Mouse (Mus musculus): ENCODE results near the gene Nabp2. TPM values are rescaled to one million over a fixed set of nuclear protein-coding genes. Genes with fewer than 3 reads are reported as not detected.

The Nabp2 gene
- total RNA-seq, 4 experiments from 2014 or later, result 94.4 to 107 (median 100) TPM

GRCm38 (mm10) chr10:128429454-128429853 lies 18.2 kb upstream of the Nabp2 start:
- DNase-seq (ENCODE audit: low spot score in 2 of 2), result no peak

- no peak for DNase-seq (ENCODE audit: low spot score in 2 of 2)
These were observed 17.8 kb upstream of the Nabp2 start for GRCm38 (mm10) chr10:128429052-128429451.

- no peak for DNase-seq (ENCODE audit: low spot score in 2 of 2)
These were observed 14.0 kb upstream of the Nabp2 start for GRCm38 (mm10) chr10:128425260-128425659.

DNA sequence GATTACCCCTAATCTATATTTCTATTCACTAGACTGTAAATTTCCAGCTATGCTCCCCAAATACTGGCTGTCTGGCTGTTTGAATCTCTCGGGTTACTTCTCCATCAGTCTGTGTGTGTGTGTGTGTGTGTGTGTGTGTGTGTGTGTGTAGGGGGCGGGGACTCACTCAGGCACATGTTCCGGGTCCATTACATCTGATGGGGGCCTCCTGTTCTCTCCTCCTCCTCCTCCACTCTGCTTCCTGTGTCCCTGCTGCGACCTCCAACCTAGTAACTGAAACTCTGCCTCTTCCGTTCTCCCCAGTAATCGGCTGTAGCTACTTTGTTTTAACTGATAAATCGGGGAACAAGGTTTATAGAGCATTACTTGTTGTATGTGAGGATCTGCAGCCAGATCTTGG lies 13.3 kb upstream of the Nabp2 start:
- no peak for DNase-seq (ENCODE audit: low spot score in 2 of 2)

- no peak for DNase-seq (ENCODE audit: low spot score in 2 of 2)
These were observed 11.1 kb upstream of the Nabp2 start for GRCm38 (mm10) chr10:128422426-128422825.

GRCm38 (mm10) chr10:128414848-128415247 lies 3.6 kb upstream of the Nabp2 start:
- no peak for DNase-seq (ENCODE audit: low spot score in 2 of 2)

DNA sequence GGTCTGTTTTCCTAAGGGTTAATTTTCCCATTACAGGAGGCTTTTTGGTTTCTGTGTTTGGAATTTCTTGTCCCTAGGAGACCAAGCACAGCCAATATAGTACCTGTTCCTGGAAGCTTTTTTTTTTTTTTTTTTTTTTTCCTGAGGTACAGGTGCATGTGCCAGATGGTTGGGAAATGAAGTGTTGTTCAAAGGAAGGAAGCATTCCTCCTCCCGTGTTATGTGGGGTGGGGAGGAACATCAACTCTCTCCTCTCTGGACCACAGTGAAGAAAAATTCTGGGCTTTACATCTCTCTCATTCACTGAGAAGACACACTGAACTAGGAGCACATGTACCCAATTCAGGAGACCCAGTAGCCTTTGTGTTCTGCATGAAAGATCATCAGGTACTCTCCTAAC lies 1.8 kb upstream of the Nabp2 start:
- DNase-seq (ENCODE audit: low spot score in 2 of 2), result no peak

GRCm38 (mm10) chr10:128412558-128412957 lies 1.3 kb upstream of the Nabp2 start:
- no peak for DNase-seq (ENCODE audit: low spot score in 2 of 2)

- DNase-seq (ENCODE audit: low spot score in 2 of 2), result peak in 1 of 2 experiments; percentile 39
These were observed 726 bp upstream of the Nabp2 start for GRCm38 (mm10) chr10:128412055-128412381.

DNA sequence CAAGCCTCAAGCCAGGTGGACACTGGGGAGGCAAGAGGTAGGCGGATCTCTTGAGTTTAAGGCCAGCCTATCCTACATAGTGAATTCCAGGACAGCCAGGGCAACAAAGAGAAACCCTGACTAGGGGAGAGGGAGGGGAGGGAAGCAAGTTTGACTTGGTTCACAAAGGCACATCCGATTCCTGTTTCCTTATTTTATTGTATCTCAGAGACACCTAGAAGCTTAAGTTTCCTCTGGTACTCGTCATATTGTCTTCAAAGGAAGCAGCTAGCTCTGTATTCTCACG lies 789 bp downstream of the Nabp2 start:
- DNase-seq (ENCODE audit: low spot score in 2 of 2), result no peak

- peak; percentile 97 to 99 for DNase-seq (ENCODE audit: low spot score in 2 of 2)
These were observed 1.4 kb downstream of the Nabp2 start for GRCm38 (mm10) chr10:128409692-128410559.

GRCm38 (mm10) chr10:128408591-128409535 lies 2.4 kb downstream of the Nabp2 start:
- DNase-seq (ENCODE audit: low spot score in 2 of 2), result peak in 1 of 2 experiments; percentile 50

DNA sequence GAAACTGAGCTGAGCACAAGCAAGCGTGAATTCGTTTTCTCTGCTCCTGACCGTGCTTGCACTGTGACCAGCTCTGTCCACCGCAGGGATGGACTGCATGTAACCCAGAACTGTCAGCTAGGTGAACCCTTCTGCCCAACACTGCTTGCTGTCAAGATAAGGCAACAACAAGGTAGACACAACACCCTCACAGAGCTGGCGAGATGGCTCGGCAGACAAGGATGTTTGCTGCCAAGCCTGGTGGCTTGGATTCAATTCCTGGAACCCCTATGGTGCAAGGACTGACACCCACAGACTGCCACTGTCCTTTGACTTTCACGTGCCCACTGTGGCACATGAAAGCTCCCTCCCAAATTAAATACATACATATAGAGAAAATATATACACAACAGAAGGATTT lies 7.4 kb downstream of the Nabp2 start:
- DNase-seq (ENCODE audit: low spot score in 2 of 2), result no peak

DNA sequence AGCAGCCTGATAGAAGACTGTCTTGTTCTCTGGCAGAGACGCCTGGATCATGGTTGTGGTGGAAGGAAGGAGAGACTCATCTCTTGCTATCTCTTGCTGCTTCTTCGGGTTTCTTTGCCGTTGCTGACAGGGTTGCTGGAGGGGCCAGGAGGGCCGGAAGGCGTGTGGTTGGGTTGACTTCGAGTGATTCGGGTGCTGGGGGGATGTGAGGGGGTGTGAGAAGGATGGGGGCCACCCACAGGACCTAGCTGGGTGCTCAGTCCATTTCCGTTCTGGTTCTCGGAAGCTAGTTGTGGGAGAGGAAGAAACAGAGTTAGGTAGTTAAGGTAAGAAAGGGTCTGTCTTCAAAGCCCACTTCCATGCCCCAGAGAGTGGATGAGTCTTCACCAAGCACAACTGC lies 9.7 kb downstream of the Nabp2 start:
- no peak for DNase-seq (ENCODE audit: low spot score in 2 of 2)

DNA sequence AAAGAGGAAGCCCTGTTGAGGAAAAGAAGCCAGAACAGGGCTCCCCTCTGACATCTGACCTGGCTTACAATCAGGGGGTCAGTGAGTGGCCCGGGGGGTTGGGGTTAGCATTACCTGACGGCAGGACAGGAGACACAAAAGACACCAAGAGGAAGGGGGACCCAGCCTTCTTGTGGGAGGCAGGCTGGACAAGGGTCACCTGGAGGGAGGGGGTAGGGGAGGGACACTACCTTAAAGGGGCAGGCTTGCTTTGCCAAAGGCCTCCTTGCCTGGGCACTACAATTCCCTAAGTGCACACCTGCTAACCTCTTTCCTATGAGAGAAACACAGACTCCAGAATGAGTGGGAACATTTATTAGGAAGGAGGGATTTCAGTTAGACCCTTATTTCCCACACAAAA lies 10.2 kb downstream of the Nabp2 start, which contains the start of gene Slc39a5:
Gene Slc39a5, minus strand, starts transcription at position 174 of the 400 bp plus-strand sequence.
- no peak for DNase-seq (ENCODE audit: low spot score in 2 of 2)

GRCm38 (mm10) chr10:128400338-128400737 lies 11.0 kb downstream of the Nabp2 start:
- DNase-seq (ENCODE audit: low spot score in 2 of 2), result no peak

GRCm38 (mm10) chr10:128397466-128397865 lies 13.8 kb downstream of the Nabp2 start:
- no peak for DNase-seq (ENCODE audit: low spot score in 2 of 2)

GRCm38 (mm10) chr10:128396716-128397264 lies 14.5 kb downstream of the Nabp2 start:
- no peak for DNase-seq (ENCODE audit: low spot score in 2 of 2)

DNA sequence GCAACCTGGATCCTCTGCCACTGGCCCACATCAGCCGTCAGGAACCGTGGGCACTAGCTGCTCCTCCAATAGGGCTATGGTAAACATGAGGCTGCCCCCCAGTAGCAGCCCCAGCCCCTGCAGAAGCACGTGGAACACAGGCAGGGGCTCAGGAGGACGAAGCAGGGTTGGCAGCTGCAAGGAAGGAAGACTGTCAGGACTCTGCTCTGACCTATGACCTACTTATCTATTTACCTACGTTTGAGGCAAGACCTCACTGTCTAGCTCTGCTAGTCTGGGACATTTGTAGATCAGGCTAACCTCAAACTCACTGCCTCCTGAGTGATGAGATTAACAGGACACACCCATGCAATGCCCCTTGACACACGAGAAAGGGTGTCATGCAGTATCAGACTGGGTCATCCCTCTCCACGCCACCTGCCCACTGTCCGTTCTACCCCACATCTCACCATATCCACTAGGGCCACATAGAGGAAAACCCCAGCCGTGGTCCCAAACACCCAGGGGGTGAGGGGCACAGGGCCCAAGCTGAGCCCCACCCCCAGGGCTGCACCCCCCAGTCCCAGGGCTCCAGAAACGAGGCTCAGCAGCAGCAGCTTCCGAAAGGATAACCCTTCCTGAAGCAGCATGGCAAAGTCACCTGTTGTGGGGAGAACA lies 15.1 kb downstream of the Nabp2 start:
- no peak for DNase-seq (ENCODE audit: low spot score in 2 of 2)

DNA sequence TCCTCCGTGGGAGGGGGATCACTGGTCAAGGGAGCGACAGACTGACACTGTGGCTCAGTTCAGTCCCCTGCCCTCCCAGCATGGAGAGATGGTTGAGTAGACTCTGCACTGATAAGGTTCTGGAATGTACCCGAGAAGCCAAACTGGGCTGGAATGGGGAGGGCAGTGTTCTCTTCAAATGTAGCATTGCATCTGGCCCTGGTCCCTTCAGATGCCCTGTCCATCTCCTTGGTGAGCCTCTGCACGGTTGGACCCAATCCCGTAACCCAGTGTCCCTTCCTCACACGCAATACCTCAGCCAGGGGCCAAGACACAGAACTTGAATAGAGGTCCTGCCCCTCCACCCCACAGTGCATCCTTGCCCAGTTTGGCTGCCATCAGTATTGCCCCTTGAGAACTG lies 19.4 kb downstream of the Nabp2 start:
- DNase-seq (ENCODE audit: low spot score in 2 of 2), result no peak

- no peak for DNase-seq (ENCODE audit: low spot score in 2 of 2)
These were observed 20.9 kb downstream of the Nabp2 start for GRCm38 (mm10) chr10:128390366-128390765.

DNA sequence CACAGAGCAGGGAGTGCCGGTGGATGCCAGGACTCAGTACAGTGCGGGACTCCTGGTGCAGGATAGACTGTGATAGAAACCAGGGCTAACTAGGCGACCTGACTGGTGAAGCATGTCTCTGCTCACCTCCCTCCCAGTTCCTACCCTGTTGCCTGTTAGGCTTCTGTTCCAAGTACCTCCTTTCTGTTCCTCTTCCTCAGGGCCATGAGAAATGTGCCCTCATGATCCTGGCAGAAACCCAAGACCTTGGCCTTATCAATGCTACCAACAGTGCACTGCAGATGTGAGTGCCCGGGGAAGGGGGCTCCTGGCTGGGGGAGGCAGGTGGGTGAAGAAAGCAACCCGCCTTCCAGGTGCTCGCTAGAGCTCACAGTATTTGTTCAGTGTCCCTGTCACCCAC lies 21.7 kb downstream of the Nabp2 start:
- no peak for DNase-seq (ENCODE audit: low spot score in 2 of 2)
